Comparison of ENCODE assay signal across 18 mouse cellular contexts in the genomic region with DNA sequence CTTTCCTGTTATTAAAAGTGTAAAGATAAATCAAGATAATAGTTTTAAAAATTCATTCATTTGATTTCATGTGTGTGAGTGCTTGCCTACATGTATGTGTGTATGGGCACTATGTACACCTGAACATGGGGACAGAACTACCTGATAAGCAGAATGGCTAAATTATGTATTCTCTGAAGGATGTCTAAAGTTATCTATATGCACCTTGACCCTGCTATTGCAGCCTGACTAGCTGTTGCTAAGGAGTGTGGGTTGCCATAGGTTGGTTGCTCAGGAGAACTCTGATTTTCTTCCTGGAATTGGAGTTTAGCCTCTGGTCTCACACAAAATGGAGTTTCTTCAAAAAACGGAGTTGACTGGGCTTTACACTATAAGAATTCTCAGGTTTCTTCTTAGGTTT.
DNase-seq lines count a peak whose midpoint lies in the region; ATAC-seq and TF ChIP-seq lines count a peak whose summit lies in the region.
"Had no signal": no experiment of that assay in that cellular context is flagged by ENCODE, and none has a peak within 500 bp of the region (broad histone marks: within the 10 kb centered on the region; RNA-seq: fewer than 3 reads in every experiment).

No protein-coding gene starts in this region.

- 18% methylated on average over 1 of the region's 1 CpGs for WGBS in neural tube, embryonic 12.5 days
- WGBS in forebrain, postnatal 0 days = 10% methylated on average over 1 of the region's 1 CpGs
- WGBS in midbrain, embryonic 11.5 days = 0% methylated on average over 1 of the region's 1 CpGs

- H3K4me2 ChIP-seq in neural tube, embryonic 12.5 days (replicated peaks) = 0 out of 2 replicates have a peak overlapping the region, but pooled peaks have one; percentile 48
- no peak overlapping the region for H3K4me2 ChIP-seq in forebrain, postnatal 0 days (ENCODE audit: low read depth)
- no peak overlapping the region for H3K4me2 ChIP-seq in midbrain, embryonic 11.5 days
- H3K4me2 ChIP-seq: embryonic facial prominence, embryonic 15.5 days; heart, embryonic 15.5 days; liver, embryonic 12.5 days; lung, embryonic 14.5 days had no signal

- no peak overlapping the region for H3K9ac ChIP-seq in neural tube, embryonic 12.5 days
- H3K9ac ChIP-seq in forebrain, postnatal 0 days = no peak overlapping the region
- no peak overlapping the region for H3K9ac ChIP-seq in midbrain, embryonic 11.5 days (ENCODE audit: low read length)
- H3K9ac ChIP-seq: embryonic facial prominence, embryonic 15.5 days; heart, embryonic 15.5 days; liver, embryonic 12.5 days; lung, embryonic 14.5 days had no signal

- no peaks in the 10 kb centered on the region for H3K36me3 ChIP-seq in neural tube, embryonic 12.5 days
- H3K36me3 ChIP-seq in forebrain, postnatal 0 days (ENCODE audit: insufficient read depth) = no peaks in the 10 kb centered on the region
- H3K36me3 ChIP-seq in midbrain, embryonic 11.5 days (ENCODE audit: control insufficient read depth, insufficient read depth, low read length) = no peaks in the 10 kb centered on the region
- H3K36me3 ChIP-seq: embryonic facial prominence, embryonic 15.5 days; G1E; heart, embryonic 15.5 days; liver, embryonic 12.5 days had no signal

- DNase-seq in neural tube, embryonic 10.5 days (ENCODE audit: extremely low spot score, low spot score) = no peak
- no peak for DNase-seq in forebrain, postnatal 0 days
- DNase-seq in midbrain, embryonic 11.5 days (ENCODE audit: low spot score, missing footprints) = peak; percentile 89
- no peak for DNase-seq in urinary bladder, postnatal 4 days (ENCODE audit: low spot score in 2 of 2)
- DNase-seq in thymus, adult 18-20 months = no peak
- no peak for DNase-seq in lung, postnatal 10 days
- DNase-seq: cerebellum, adult 8-10 months; gastrocnemius, postnatal 10 days; heart, adult 2 months; kidney, adult 9 months; layer of hippocampus, postnatal 36 days; lung, embryonic 14.5 days; thymus, postnatal 25 days had no signal

- H3K27me3 ChIP-seq in neural tube, embryonic 12.5 days (replicated peaks) = no peaks in the 10 kb centered on the region
- H3K27me3 ChIP-seq in forebrain, postnatal 0 days (ENCODE audit: insufficient read depth, low read length) = no peaks in the 10 kb centered on the region
- no peaks in the 10 kb centered on the region for H3K27me3 ChIP-seq in midbrain, embryonic 11.5 days (ENCODE audit: control insufficient read depth, insufficient read depth, low read length)
- H3K27me3 ChIP-seq: embryonic facial prominence, embryonic 15.5 days; heart, embryonic 15.5 days; liver, embryonic 12.5 days had no signal

- peak overlapping the region; percentile 2; the same call in 1 of the 2 replicates for H3K27ac ChIP-seq in neural tube, embryonic 12.5 days
- no peak overlapping the region for H3K27ac ChIP-seq in forebrain, postnatal 0 days (ENCODE audit: low read depth, low read length)
- peak overlapping the region; percentile 76 for H3K27ac ChIP-seq in midbrain, embryonic 11.5 days (ENCODE audit: low read depth, low read length)
- H3K27ac ChIP-seq: embryonic facial prominence, embryonic 15.5 days; heart, adult 2 months; heart, embryonic 15.5 days; liver, embryonic 12.5 days had no signal

- peaks cover 10% of the 10 kb centered on the region for H3K4me1 ChIP-seq in neural tube, embryonic 12.5 days
- no peaks in the 10 kb centered on the region for H3K4me1 ChIP-seq in forebrain, postnatal 0 days (ENCODE audit: insufficient read depth)
- H3K4me1 ChIP-seq in midbrain, embryonic 11.5 days (ENCODE audit: control insufficient read depth, insufficient read depth, low read length) = peaks cover 15% of the 10 kb centered on the region
- H3K4me1 ChIP-seq: embryonic facial prominence, embryonic 15.5 days; heart, embryonic 15.5 days; liver, embryonic 12.5 days had no signal

- ATAC-seq in neural tube, embryonic 12.5 days (ENCODE audit: low FRiP score, low read depth) = no peak
- ATAC-seq in forebrain, postnatal 0 days = peak; percentile 22; the same call in 1 of the 2 replicates
- peak; percentile 13 for ATAC-seq in midbrain, embryonic 11.5 days (ENCODE audit: low FRiP score)
- ATAC-seq: liver, embryonic 12.5 days had no signal

- H3K9me3 ChIP-seq in neural tube, embryonic 12.5 days = no peaks in the 10 kb centered on the region
- no peaks in the 10 kb centered on the region for H3K9me3 ChIP-seq in forebrain, postnatal 0 days (ENCODE audit: low read length)
- H3K9me3 ChIP-seq in midbrain, embryonic 11.5 days (ENCODE audit: control insufficient read depth, low read length) = no peaks in the 10 kb centered on the region
- H3K9me3 ChIP-seq: embryonic facial prominence, embryonic 15.5 days; heart, embryonic 15.5 days; liver, embryonic 12.5 days had no signal

- no peak for TF ChIP-seq CTCF in forebrain, postnatal 0 days (IDR thresholded peaks at IDR 0.05; ENCODE audit: low read depth)

- no peak overlapping the region for H3K4me3 ChIP-seq in neural tube, embryonic 12.5 days
- H3K4me3 ChIP-seq in forebrain, postnatal 0 days (ENCODE audit: low read depth, low read length) = no peak overlapping the region
- H3K4me3 ChIP-seq in midbrain, embryonic 11.5 days (ENCODE audit: low read depth, low read length) = no peak overlapping the region
- H3K4me3 ChIP-seq: embryonic facial prominence, embryonic 15.5 days; heart, adult 2 months; heart, embryonic 15.5 days; liver, embryonic 12.5 days had no signal
